Comparison of ENCODE assay signal across 8 mouse cellular contexts in the genomic region with DNA sequence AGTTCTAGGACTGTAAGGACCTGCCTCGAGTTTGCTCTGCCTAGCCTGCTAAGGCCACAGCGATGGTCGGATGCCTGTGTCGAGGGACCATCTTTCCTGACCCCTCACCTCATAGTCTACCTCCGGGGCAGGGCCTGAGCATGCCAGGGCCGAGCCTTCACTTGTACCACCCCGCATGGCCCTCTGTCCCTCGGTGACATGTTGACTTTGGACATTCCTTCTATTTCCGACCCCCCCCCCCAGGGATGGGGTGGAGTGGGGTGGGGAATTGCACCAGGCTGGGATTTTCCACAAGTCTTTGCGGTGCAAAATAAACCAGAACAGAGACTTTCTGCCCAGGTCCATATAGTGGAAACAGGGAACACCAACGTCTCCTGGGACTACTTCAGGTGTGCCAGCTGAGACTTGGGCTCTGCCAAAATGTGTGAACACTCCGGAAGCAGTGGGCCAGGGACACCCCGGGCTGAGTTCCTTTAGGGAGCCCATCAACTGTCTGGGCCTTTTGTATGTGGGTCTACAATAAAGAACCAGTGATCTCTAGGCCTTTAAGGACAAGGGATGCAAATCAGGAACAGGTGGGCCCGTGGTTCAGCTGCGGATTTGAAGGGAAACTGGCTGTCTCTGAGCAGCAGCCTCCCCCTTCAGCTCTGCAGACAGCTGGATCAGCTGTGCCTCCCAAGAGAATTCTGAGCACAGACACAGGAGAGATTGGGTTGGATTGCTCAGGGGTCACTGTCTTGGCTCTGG. TPM values are rescaled to one million over a fixed set of nuclear protein-coding genes. Genes with fewer than 3 reads are reported as not detected.
DNase-seq lines count a peak whose midpoint lies in the region; ATAC-seq and TF ChIP-seq lines count a peak whose summit lies in the region.

No protein-coding gene starts in this region.

- H3K4me1 ChIP-seq in spleen, adult 2 months (ENCODE audit: control insufficient read depth, insufficient read depth, insufficient read length): peaks cover 13% of the 10 kb centered on the region; the same call in 1 of the 2 replicates
- H3K4me1 ChIP-seq in neural tube, embryonic 13.5 days (replicated peaks): peaks cover 49% of the 10 kb centered on the region

- peak overlapping the region; percentile 72 for H3K4me3 ChIP-seq in spleen, adult 2 months (ENCODE audit: extremely low read depth, insufficient read depth, insufficient read length)
- peak overlapping the region; percentile 72 for H3K4me3 ChIP-seq in neural tube, embryonic 13.5 days

- H3K9ac ChIP-seq in neural tube, embryonic 13.5 days: peak overlapping the region; percentile 73

- no peak for TF ChIP-seq CTCF in spleen, adult 2 months (IDR thresholded peaks at IDR 0.05; ENCODE audit: extremely low read depth, insufficient read depth, insufficient read length, insufficient replicate concordance)

- no peaks in the 10 kb centered on the region for H3K27me3 ChIP-seq in spleen, adult 2 months (ENCODE audit: control insufficient read depth, insufficient read depth, low read length)
- H3K27me3 ChIP-seq in neural tube, embryonic 13.5 days: peaks cover 10% of the 10 kb centered on the region; the same call in 1 of the 2 replicates

- no peak for DNase-seq in cerebellum, adult 18-20 months
- no peak for DNase-seq in spleen, adult 2 months (ENCODE audit: low read depth in 1 of 2, low spot score in 2 of 2)
- no peak for DNase-seq in spleen, adult 12 weeks (ENCODE audit: low spot score)
- peak; percentile 61 for DNase-seq in kidney, postnatal 10 days
- DNase-seq in layer of hippocampus, adult 18-20 months (ENCODE audit: low spot score in 2 of 2): no peak
- no peak for DNase-seq in urinary bladder, postnatal 4 days (ENCODE audit: low spot score in 2 of 2)

- H3K9me3 ChIP-seq in neural tube, embryonic 13.5 days: no peaks in the 10 kb centered on the region

- ATAC-seq in cerebellum, adult (ENCODE audit: insufficient number of reproducible peaks, low FRiP score, low TSS enrichment): peak; percentile 18; the same call in 1 of the 2 replicates
- peak; percentile 23 for ATAC-seq in neural tube, embryonic 13.5 days (ENCODE audit: low read depth)

- no peak for TF ChIP-seq POLR2A in spleen, adult 2 months (IDR thresholded peaks at IDR 0.05; ENCODE audit: low read depth, low read length)

- no peaks in the 10 kb centered on the region for H3K36me3 ChIP-seq in spleen, adult 2 months (ENCODE audit: control insufficient read depth, insufficient read depth, low read length)
- no peaks in the 10 kb centered on the region for H3K36me3 ChIP-seq in neural tube, embryonic 13.5 days

- peak overlapping the region; percentile 99 for H3K4me2 ChIP-seq in neural tube, embryonic 13.5 days

- 17% methylated on average over 15 of the region's 15 CpGs for WGBS in spleen, adult 2 months
- 21% methylated on average over 15 of the region's 15 CpGs for WGBS in neural tube, embryonic 13.5 days

- peak overlapping the region; percentile 9 for H3K27ac ChIP-seq in spleen, adult 2 months (ENCODE audit: insufficient read depth, low read length)
- H3K27ac ChIP-seq in neural tube, embryonic 13.5 days (replicated peaks): no peak overlapping the region

RNA-seq across cellular contexts. Expression of a gene that starts 1.1 kb away (rescaled TPM):
- polyA plus RNA-seq in spleen, adult 2 months (2012; rRNA removed): 234 and 343 TPM in 2 replicates
- 21.8 and 24.6 TPM in 2 replicates for polyA plus RNA-seq in neural tube, embryonic 13.5 days (2015; fragmentation: Nextera tagmentation; extraction: Ambion mirVana)
- total RNA-seq in layer of hippocampus, adult 18-20 months (2021): 10 to 100 TPM; 19.5 to 19.9 TPM

RNA-seq across cellular contexts. Expression of a gene that starts 27.4 kb away (rescaled TPM):
- polyA plus RNA-seq in spleen, adult 2 months (2012; rRNA removed): 79.4 and 106 TPM in 2 replicates
- polyA plus RNA-seq in neural tube, embryonic 13.5 days (2015; fragmentation: Nextera tagmentation; extraction: Ambion mirVana): 35.3 and 47.8 TPM in 2 replicates
- total RNA-seq in layer of hippocampus, adult 18-20 months (2021): 10 to 100 TPM; 11.8 to 13.0 TPM

RNA-seq across cellular contexts. Expression of a gene that starts 40.6 kb away (rescaled TPM):
- polyA plus RNA-seq in spleen, adult 2 months (2012; rRNA removed): 0.62 and 0.87 TPM in 2 replicates
- polyA plus RNA-seq in neural tube, embryonic 13.5 days (2015; fragmentation: Nextera tagmentation; extraction: Ambion mirVana): 17.2 and 17.9 TPM in 2 replicates
- total RNA-seq in layer of hippocampus, adult 18-20 months (2021): 100 to 1,000 TPM; 100 to 103 TPM
